Mouse (Mus musculus) heart, postnatal 14 days (tissue): ENCODE results near the gene Xylt2. TPM values are rescaled to one million over a fixed set of nuclear protein-coding genes. Genes with fewer than 3 reads are reported as not detected.
A peak's percentile ranks its signal among the peaks of the same experiment; 100 is the strongest.
"Not testable (repeated sequence)": the region's sequence is repeated elsewhere in the genome, so short reads cannot be mapped to it uniquely, and the experiment has no call there.

Experiments
- DNase-seq, 2 experiments: peaks; one replicate each; pipeline ENCODE4 v3.0.0; 2021 to 2022
- intact Hi-C: fragments of 180-260 bp; cut with DNase I; formaldehyde crosslinking; loops from one replicate; pipeline ENCODE4 v1.15.1; 2025
- total RNA-seq, 2 experiments: library from RNA; stranded (reverse); gene quantifications; 2 replicates each; pipeline ENCODE4 v1.2.3; 2021

The Xylt2 gene
- total RNA-seq, 2 experiments from 2014 or later, result 12.5 to 15.1 TPM

GRCm38 (mm10) chr11:94681640-94682039 is 4.3 kb upstream of the Xylt2 start:
- intact Hi-C loops, result no loop called here
- DNase-seq, result no peak

- intact Hi-C loops, result no loop called here
- DNase-seq, result no peak
These were observed 3.3 kb upstream of the Xylt2 start for GRCm38 (mm10) chr11:94680639-94681038.

- intact Hi-C loops, result loop anchor here (2.0 kb wide), 1 partner anchor 23 kb away; no protein-coding TSS in a partner anchor
These were observed 361 bp upstream of the Xylt2 start for GRCm38 (mm10) chr11:94677607-94678145.

GRCm38 (mm10) chr11:94676308-94676707 is 1.0 kb downstream of the Xylt2 start:
- no peak for DNase-seq
- intact Hi-C loops, result loop anchor here (2.0 kb wide), 1 partner anchor 22 kb away; no protein-coding TSS in a partner anchor

More at GRCm38 (mm10) chr11:94677607-94678145, 361 bp upstream of the Xylt2 start:
- DNase-seq, result no peak

GRCm38 (mm10) chr11:94675446-94675845 is 1.9 kb downstream of the Xylt2 start:
- intact Hi-C loops, result no loop called here
- no peak for DNase-seq

- no peak for DNase-seq
- intact Hi-C loops, result no loop called here
These were observed 2.3 kb downstream of the Xylt2 start for GRCm38 (mm10) chr11:94674984-94675383.

GRCm38 (mm10) chr11:94665281-94665680 is 12.0 kb downstream of the Xylt2 start:
- no peak for DNase-seq
- intact Hi-C loops, result no loop called here

- intact Hi-C loops, result no loop called here
- no peak for DNase-seq
These were observed 16.0 kb downstream of the Xylt2 start for GRCm38 (mm10) chr11:94661344-94661743.

GRCm38 (mm10) chr11:94653663-94654436 is 23.5 kb downstream of the Xylt2 start, which contains the start of the genes Mrpl27 and Eme1:
Mrpl27 (plus strand) TSS chr11:94653767.
Eme1 (minus strand) TSS chr11:94653964.
- DNase-seq, result peak; percentile 81 to 89
- intact Hi-C loops, result loop anchor here (2.0 kb wide), 1 partner anchor 23 kb away; the partner anchor contains the start of gene Xylt2

GRCm38 (mm10) chr11:94652973-94653372 is 24.3 kb downstream of the Xylt2 start:
- intact Hi-C loops, result no loop called here
- no peak for DNase-seq

- DNase-seq, intact Hi-C loops: not testable (repeated sequence)
These were observed 26.1 kb downstream of the Xylt2 start for GRCm38 (mm10) chr11:94651241-94651640.

- intact Hi-C loops, result no loop called here
- DNase-seq, result no peak
These were observed 30.9 kb downstream of the Xylt2 start for GRCm38 (mm10) chr11:94646457-94646856.

GRCm38 (mm10) chr11:94644461-94645219 is 32.7 kb downstream of the Xylt2 start:
- no peak for DNase-seq
- intact Hi-C loops, result no loop called here

- no peak for DNase-seq
- intact Hi-C loops, result loop anchor here (5.0 kb wide), 1 partner anchor 83 kb away; no protein-coding TSS in a partner anchor
These were observed 42.9 kb downstream of the Xylt2 start for GRCm38 (mm10) chr11:94634431-94634830.

- intact Hi-C loops, result loop anchor here (5.0 kb wide), 1 partner anchor 84 kb away; no protein-coding TSS in a partner anchor
- DNase-seq, result no peak
These were observed 44.3 kb downstream of the Xylt2 start for GRCm38 (mm10) chr11:94632988-94633387.

GRCm38 (mm10) chr11:94631969-94632368 is 45.3 kb downstream of the Xylt2 start:
- no peak for DNase-seq
- intact Hi-C loops, result loop anchor here (5.0 kb wide), 1 partner anchor 85 kb away; no protein-coding TSS in a partner anchor

- intact Hi-C loops, result loop anchor here (5.0 kb wide), 1 partner anchor 87 kb away; no protein-coding TSS in a partner anchor
- peak; percentile 55 to 57 for DNase-seq
These were observed 46.9 kb downstream of the Xylt2 start for GRCm38 (mm10) chr11:94630199-94631011.

GRCm38 (mm10) chr11:94629884-94630198 is 47.5 kb downstream of the Xylt2 start:
- intact Hi-C loops, result loop anchor here (5.0 kb wide), 1 partner anchor 87 kb away; no protein-coding TSS in a partner anchor

GRCm38 (mm10) chr11:94629199-94629883 is 48.0 kb downstream of the Xylt2 start, which contains the start of gene Lrrc59:
Lrrc59 (plus strand) TSS chr11:94629767.
- intact Hi-C loops, result no loop called here
- DNase-seq, result peak; percentile 97 to 99

More at GRCm38 (mm10) chr11:94629884-94630198, 47.5 kb downstream of the Xylt2 start:
- no peak for DNase-seq
